Comparison of ENCODE assay signal across 7 mouse cellular contexts in genomic region chr16:32200256-32201003, GRCm38 (mm10). TPM values are rescaled to one million over a fixed set of nuclear protein-coding genes. Genes with fewer than 3 reads are reported as not detected.
DNase-seq lines count a peak whose midpoint lies in the region; TF ChIP-seq lines count a peak whose summit lies in the region.

No protein-coding gene starts in this region.

- TF ChIP-seq POLR2A in heart, adult 2 months (IDR thresholded peaks at IDR 0.05; ENCODE audit: insufficient read depth, low read depth, low read length) = no peak
- no peak for TF ChIP-seq POLR2A in kidney, adult 2 months (IDR thresholded peaks at IDR 0.05; ENCODE audit: low read depth, low read length)
- TF ChIP-seq POLR2A in spleen, adult 2 months (IDR thresholded peaks at IDR 0.05; ENCODE audit: low read depth, low read length) = no peak

- H3K4me1 ChIP-seq in heart, adult 2 months (ENCODE audit: control insufficient read depth, insufficient read depth, low read length) = peaks cover 1% of the 10 kb centered on the region; the same call in 1 of the 2 replicates
- no peaks in the 10 kb centered on the region for H3K4me1 ChIP-seq in kidney, adult 2 months (ENCODE audit: control insufficient read depth, insufficient read depth, low read length)
- peaks cover 4% of the 10 kb centered on the region; the same call in 1 of the 2 replicates for H3K4me1 ChIP-seq in spleen, adult 2 months (ENCODE audit: control insufficient read depth, insufficient read depth, insufficient read length)

- no peak for TF ChIP-seq EP300 in heart, adult 2 months (IDR thresholded peaks at IDR 0.05; ENCODE audit: insufficient read depth, low read depth, low read length)

- peak overlapping the region; percentile 49 for H3K4me3 ChIP-seq in heart, adult 2 months
- peak overlapping the region; percentile 60 for H3K4me3 ChIP-seq in kidney, adult 2 months (ENCODE audit: insufficient read depth, low read depth, low read length)
- peak overlapping the region; percentile 62 for H3K4me3 ChIP-seq in spleen, adult 2 months (ENCODE audit: extremely low read depth, insufficient read depth, insufficient read length)

- 53% methylated on average over 21 of the region's 21 CpGs for WGBS in heart, adult 2 months
- 18% methylated on average over 21 of the region's 21 CpGs for WGBS in kidney, adult 2 months
- 32% methylated on average over 21 of the region's 21 CpGs for WGBS in spleen, adult 2 months

- H3K27me3 ChIP-seq in heart, adult 2 months (ENCODE audit: control insufficient read depth, insufficient read depth, low read length) = no peaks in the 10 kb centered on the region
- no peaks in the 10 kb centered on the region for H3K27me3 ChIP-seq in kidney, adult 2 months (replicated peaks; ENCODE audit: control insufficient read depth, insufficient read depth, low read length)
- no peaks in the 10 kb centered on the region for H3K27me3 ChIP-seq in spleen, adult 2 months (ENCODE audit: control insufficient read depth, insufficient read depth, low read length)

- no peaks in the 10 kb centered on the region for H3K79me2 ChIP-seq in heart, adult 2 months (replicated peaks; ENCODE audit: control insufficient read depth, insufficient read depth, low read length)

- intact Hi-C loops in heart, adult 2 months (cut with DNase I) = loop anchor here (5.0 to 10.0 kb wide), 2 partner anchors 83 to 156 kb away; no protein-coding TSS in a partner anchor

- TF ChIP-seq CTCF in heart, adult 2 months (IDR thresholded peaks at IDR 0.05) = no peak
- no peak for TF ChIP-seq CTCF in kidney, adult 2 months (conservative IDR thresholded peaks at IDR 0.05; ENCODE audit: insufficient read depth, insufficient read length, low read depth, low read length)
- no peak for TF ChIP-seq CTCF in spleen, adult 2 months (IDR thresholded peaks at IDR 0.05; ENCODE audit: extremely low read depth, insufficient read depth, insufficient read length, insufficient replicate concordance)

- DNase-seq in MN1 (ENCODE audit: low spot score) = peak; percentile 53
- peak; percentile 9 for DNase-seq in brain, adult 2 months (ENCODE audit: low read depth, low spot score)
- DNase-seq in heart, adult 2 months = peak; percentile 34 to 47
- DNase-seq in kidney, adult 2 months = peak; percentile 56
- peak; percentile 49 for DNase-seq in lung, postnatal 14 days
- DNase-seq in spleen, adult 2 months (ENCODE audit: low read depth in 1 of 2, low spot score in 2 of 2) = peak in 1 of 2 experiments; percentile 48
- DNase-seq in frontal cortex, postnatal 36 days (ENCODE audit: low spot score in 2 of 2) = no peak

- no peaks in the 10 kb centered on the region for H3K36me3 ChIP-seq in heart, adult 2 months (ENCODE audit: control insufficient read depth, insufficient read depth, low read length)
- H3K36me3 ChIP-seq in kidney, adult 2 months (ENCODE audit: control insufficient read depth, insufficient read depth, low read length) = no peaks in the 10 kb centered on the region
- H3K36me3 ChIP-seq in spleen, adult 2 months (ENCODE audit: control insufficient read depth, insufficient read depth, low read length) = no peaks in the 10 kb centered on the region

- H3K9ac ChIP-seq in heart, adult 2 months (ENCODE audit: low read depth, low read length) = peak overlapping the region; percentile 81

- H3K27ac ChIP-seq in heart, adult 2 months = peak overlapping the region; percentile 82
- peak overlapping the region; percentile 90 for H3K27ac ChIP-seq in kidney, adult 2 months (ENCODE audit: insufficient read depth, low read depth, low read length)
- H3K27ac ChIP-seq in spleen, adult 2 months (ENCODE audit: insufficient read depth, low read length) = peak overlapping the region; percentile 96

RNA-seq across cellular contexts. Expression of gene Bex6, which starts 20.8 kb away (rescaled TPM):
- total RNA-seq in heart, adult 2 months (2021) = not detected
- polyA plus RNA-seq in heart, adult 2 months (2012; rRNA removed) = not detected in 2 replicates
- not detected in 2 replicates for polyA plus RNA-seq in kidney, adult 2 months (2012; rRNA removed)
- polyA plus RNA-seq in spleen, adult 2 months (2012; rRNA removed) = 0.85 and 1.5 TPM in 2 replicates

RNA-seq across cellular contexts. Expression of gene Nrros, which starts 35.0 kb away (rescaled TPM):
- 1 to 10 TPM; 3.9 to 4.7 TPM for total RNA-seq in heart, adult 2 months (2021)
- 9.1 and 9.5 TPM in 2 replicates for polyA plus RNA-seq in heart, adult 2 months (2012; rRNA removed)
- 7.9 and 11.6 TPM in 2 replicates for polyA plus RNA-seq in kidney, adult 2 months (2012; rRNA removed)
- polyA plus RNA-seq in spleen, adult 2 months (2012; rRNA removed) = 105 and 133 TPM in 2 replicates

RNA-seq across cellular contexts. Expression of gene Fbxo45, which starts 46.5 kb away (rescaled TPM):
- total RNA-seq in heart, adult 2 months (2021) = 10 to 100 TPM; 10.8 to 13.5 TPM
- polyA plus RNA-seq in heart, adult 2 months (2012; rRNA removed) = 3.3 and 6.2 TPM in 2 replicates
- 2.7 and 3.5 TPM in 2 replicates for polyA plus RNA-seq in kidney, adult 2 months (2012; rRNA removed)
- polyA plus RNA-seq in spleen, adult 2 months (2012; rRNA removed) = 2.8 and 3.1 TPM in 2 replicates

RNA-seq across cellular contexts. Expression of gene Wdr53, which starts 46.6 kb away (rescaled TPM):
- total RNA-seq in heart, adult 2 months (2021) = 1 to 10 TPM; 7.6 TPM
- polyA plus RNA-seq in heart, adult 2 months (2012; rRNA removed) = 3.3 and 8.1 TPM in 2 replicates
- polyA plus RNA-seq in kidney, adult 2 months (2012; rRNA removed) = 5.2 and 6.0 TPM in 2 replicates
- polyA plus RNA-seq in spleen, adult 2 months (2012; rRNA removed) = 2.3 TPM in 2 replicates

Comparison
In these comparisons a context has a peak if more than half of its experiments do, and no peak if none do; other contexts are left out.
1. DNase-seq: peak in MN1 (single experiment), brain, adult 2 months (single experiment), heart, adult 2 months (2 of 2), kidney, adult 2 months (single experiment) and lung, postnatal 14 days (single experiment); none in frontal cortex, postnatal 36 days (0 of 2).
2. Peak in every context shown above with its lines, with median percentiles within 50 percentile points of each other: H3K27ac ChIP-seq and H3K4me3 ChIP-seq.